Mouse (Mus musculus): ENCODE results near the gene Gm21985. TPM values are rescaled to one million over a fixed set of nuclear protein-coding genes. Genes with fewer than 3 reads are reported as not detected.
A peak's percentile ranks its signal among the peaks of the same experiment; 100 is the strongest.

Gm21985 gene
- not detected in 2 replicates for polyA plus RNA-seq (2012)

DNA sequence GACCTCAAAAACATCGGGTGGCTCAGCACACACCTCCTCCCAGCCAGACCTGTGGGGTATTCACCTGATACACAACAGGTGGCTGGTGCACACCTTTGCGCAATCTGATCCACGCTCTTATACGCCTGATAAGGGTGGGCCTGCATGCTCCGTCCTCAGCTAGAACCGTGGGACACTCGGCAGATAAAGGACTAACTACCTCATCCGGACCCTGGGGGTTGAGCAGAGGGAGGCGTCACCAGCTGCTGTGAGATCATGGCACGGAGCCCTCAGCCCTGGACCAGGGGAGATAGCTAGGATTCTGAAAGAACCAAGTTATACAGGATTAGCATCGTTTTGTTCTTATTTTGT lies at the start of gene Gm21985:
TSS of gene Gm21985 (plus strand) at position 73 of the 351 bp plus-strand sequence.
- Histone ChIP-seq H3K4me3 (replicated peaks) (peak within 1 kb of the TSS; percentile 100), H3K27me3 (ENCODE audit: control insufficient read depth) (no peaks in the 10 kb centered on the region), H3K9me3 (ENCODE audit: control insufficient read depth, low read length) (no peaks in the 10 kb centered on the region), H3K36me3 (ENCODE audit: control insufficient read depth) (peaks cover 13% of the 10 kb centered on the region), H3K4me1 (ENCODE audit: control insufficient read depth) (peaks cover 76% of the 10 kb centered on the region)
- TF ChIP-seq GATA1 (IDR thresholded peaks at IDR 0.05; ENCODE audit: low read length) (peak; percentile 67), TAL1 (IDR thresholded peaks at IDR 0.05; ENCODE audit: low read length) (no peak)

DNA sequence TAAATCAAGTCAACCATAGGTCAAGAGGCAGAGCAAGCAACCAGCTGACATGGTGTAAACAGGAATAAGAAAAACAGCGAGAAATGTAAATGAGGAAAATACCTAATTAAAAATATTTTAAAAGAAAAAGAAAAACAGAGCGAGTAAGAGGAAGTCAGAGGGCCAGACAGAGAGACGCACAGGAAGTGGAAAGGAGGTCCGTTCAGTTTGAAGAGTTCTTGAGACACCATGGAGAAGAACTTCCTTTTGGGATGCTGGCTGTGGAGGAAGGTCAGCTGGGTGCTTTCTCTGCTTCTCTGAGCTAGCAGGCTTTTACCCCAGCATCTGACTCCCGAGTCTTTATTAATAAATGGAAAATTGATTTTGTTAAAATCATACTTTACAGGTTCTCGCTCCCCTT lies 48.5 kb upstream of the Gm21985 start:
- TF ChIP-seq TAL1 (IDR thresholded peaks at IDR 0.05; ENCODE audit: low read length): no peak
- no peak for TF ChIP-seq GATA1 (IDR thresholded peaks at IDR 0.05; ENCODE audit: low read length)
- Histone ChIP-seq H3K36me3 (ENCODE audit: control insufficient read depth) (no peaks in the 10 kb centered on the region), H3K4me3 (replicated peaks) (no peak overlapping the region), H3K9me3 (ENCODE audit: control insufficient read depth, low read length) (no peaks in the 10 kb centered on the region), H3K27me3 (ENCODE audit: control insufficient read depth) (no peaks in the 10 kb centered on the region), H3K4me1 (ENCODE audit: control insufficient read depth) (no peaks in the 10 kb centered on the region)

DNA sequence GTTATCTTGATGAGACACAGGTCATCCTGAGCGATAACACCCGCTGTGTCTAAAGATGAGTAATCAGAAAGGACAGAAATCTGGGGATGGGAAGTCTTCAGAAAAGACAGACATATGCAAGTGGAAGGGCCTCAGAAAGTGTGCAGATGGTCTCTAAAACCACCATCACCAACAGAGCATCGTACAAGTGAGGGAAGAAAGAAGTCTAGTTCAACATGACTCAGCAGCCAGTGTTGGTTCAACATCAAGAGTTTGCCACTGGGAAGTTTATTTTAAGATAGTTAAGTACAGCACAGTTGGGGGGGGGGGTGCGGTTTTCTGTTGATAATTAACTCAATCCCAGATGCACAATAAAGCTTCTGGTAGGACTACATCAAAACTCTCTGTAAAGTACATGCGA lies 45.2 kb upstream of the Gm21985 start:
- no peaks in the 10 kb centered on the region for H3K27me3 ChIP-seq (ENCODE audit: control insufficient read depth)
- H3K36me3 ChIP-seq (ENCODE audit: control insufficient read depth): no peaks in the 10 kb centered on the region
- no peaks in the 10 kb centered on the region for H3K9me3 ChIP-seq (ENCODE audit: control insufficient read depth, low read length)
- TF ChIP-seq TAL1 (IDR thresholded peaks at IDR 0.05; ENCODE audit: low read length) (no peak), GATA1 (IDR thresholded peaks at IDR 0.05; ENCODE audit: low read length) (no peak)
- no peaks in the 10 kb centered on the region for H3K4me1 ChIP-seq (ENCODE audit: control insufficient read depth)
- H3K4me3 ChIP-seq (replicated peaks): no peak overlapping the region

- TF ChIP-seq GATA1 (IDR thresholded peaks at IDR 0.05; ENCODE audit: low read length): no peak
- TF ChIP-seq TAL1 (IDR thresholded peaks at IDR 0.05; ENCODE audit: low read length): no peak
- Histone ChIP-seq H3K4me3 (replicated peaks) (no peak overlapping the region), H3K27me3 (ENCODE audit: control insufficient read depth) (no peaks in the 10 kb centered on the region)
Measured at GRCm38 (mm10) chr2:112222607-112223006, 43.5 kb upstream of the Gm21985 start.

DNA sequence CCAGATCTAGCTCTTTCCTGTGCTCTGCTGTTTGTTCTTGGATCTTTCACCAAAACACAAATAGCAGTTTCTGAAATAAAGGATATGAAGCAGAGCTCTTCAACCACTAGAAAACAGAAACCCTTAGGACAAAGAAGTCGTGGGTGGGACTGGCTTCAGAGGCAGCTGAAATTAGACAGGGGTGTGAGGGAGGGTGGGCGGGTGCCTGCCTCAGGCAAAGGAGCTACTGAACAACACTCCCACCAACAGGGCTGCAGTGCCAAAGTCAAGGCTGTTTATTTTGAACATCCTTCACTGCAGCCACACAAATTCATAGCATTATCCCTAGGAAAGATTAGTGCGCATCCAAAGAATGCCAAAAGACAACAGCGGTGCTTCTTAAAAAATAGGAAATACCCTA lies 41.8 kb upstream of the Gm21985 start:
- Histone ChIP-seq H3K4me1 (ENCODE audit: control insufficient read depth) (no peaks in the 10 kb centered on the region), H3K4me3 (replicated peaks) (no peak overlapping the region), H3K36me3 (ENCODE audit: control insufficient read depth) (no peaks in the 10 kb centered on the region), H3K9me3 (ENCODE audit: control insufficient read depth, low read length) (no peaks in the 10 kb centered on the region), H3K27me3 (ENCODE audit: control insufficient read depth) (no peaks in the 10 kb centered on the region)
- TF ChIP-seq TAL1 (IDR thresholded peaks at IDR 0.05; ENCODE audit: low read length): no peak
- TF ChIP-seq GATA1 (IDR thresholded peaks at IDR 0.05; ENCODE audit: low read length): no peak

More at GRCm38 (mm10) chr2:112222607-112223006, 43.5 kb upstream of the Gm21985 start:
- no peaks in the 10 kb centered on the region for H3K36me3 ChIP-seq (ENCODE audit: control insufficient read depth)
- H3K9me3 ChIP-seq (ENCODE audit: control insufficient read depth, low read length): no peaks in the 10 kb centered on the region
- H3K4me1 ChIP-seq (ENCODE audit: control insufficient read depth): no peaks in the 10 kb centered on the region

- Histone ChIP-seq H3K4me1 (ENCODE audit: control insufficient read depth) (no peaks in the 10 kb centered on the region), H3K9me3 (ENCODE audit: control insufficient read depth, low read length) (no peaks in the 10 kb centered on the region), H3K36me3 (ENCODE audit: control insufficient read depth) (no peaks in the 10 kb centered on the region), H3K4me3 (replicated peaks) (no peak overlapping the region), H3K27me3 (ENCODE audit: control insufficient read depth) (no peaks in the 10 kb centered on the region)
- TF ChIP-seq TAL1 (IDR thresholded peaks at IDR 0.05; ENCODE audit: low read length) (no peak), GATA1 (IDR thresholded peaks at IDR 0.05; ENCODE audit: low read length) (no peak)
Measured at GRCm38 (mm10) chr2:112232623-112233022, 33.5 kb upstream of the Gm21985 start.

DNA sequence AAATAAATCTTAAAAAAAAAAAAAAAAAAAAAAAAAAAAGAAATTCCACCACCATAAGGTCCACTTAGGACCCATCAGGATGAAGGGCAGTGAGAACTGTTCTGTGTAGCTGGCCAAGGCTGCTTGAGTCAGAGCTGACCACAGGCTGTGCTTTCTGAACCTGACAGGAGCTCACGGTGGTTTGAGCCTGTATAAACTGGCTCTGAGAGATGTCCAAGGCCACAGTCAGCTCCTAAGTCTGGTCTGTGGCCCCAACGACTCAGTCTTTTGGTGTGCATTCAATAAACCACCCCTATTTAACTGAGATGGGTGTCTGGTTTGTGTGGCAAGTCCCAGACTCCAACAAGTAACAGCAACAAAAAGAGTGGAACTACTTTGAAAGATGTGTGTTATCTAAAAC lies 29.5 kb upstream of the Gm21985 start:
- Histone ChIP-seq H3K4me1 (ENCODE audit: control insufficient read depth) (peaks cover 23% of the 10 kb centered on the region), H3K36me3 (ENCODE audit: control insufficient read depth) (no peaks in the 10 kb centered on the region)
- no peak for TF ChIP-seq TAL1 (IDR thresholded peaks at IDR 0.05; ENCODE audit: low read length)
- TF ChIP-seq GATA1 (IDR thresholded peaks at IDR 0.05; ENCODE audit: low read length): no peak

DNA sequence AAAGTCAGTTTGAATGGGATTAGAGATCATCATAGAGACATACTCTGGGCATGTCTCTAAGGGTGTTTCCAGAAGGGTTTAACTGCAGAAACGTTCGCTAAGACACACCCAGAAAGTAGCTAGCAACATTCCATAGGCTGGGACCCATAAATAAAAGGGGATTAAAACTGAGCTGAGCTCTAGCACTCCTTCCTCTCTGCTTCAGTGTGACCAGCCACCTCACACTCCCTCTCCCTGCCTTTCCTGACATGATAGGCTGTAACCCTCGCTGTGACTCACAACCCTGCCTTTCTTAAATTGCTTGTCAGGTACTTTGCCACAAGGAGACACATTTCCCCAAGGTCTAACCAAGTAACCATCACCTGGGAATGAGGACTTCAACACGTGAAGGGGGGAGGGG lies 28.1 kb upstream of the Gm21985 start:
- Histone ChIP-seq H3K4me3 (replicated peaks) (no peak overlapping the region), H3K36me3 (ENCODE audit: control insufficient read depth) (no peaks in the 10 kb centered on the region), H3K4me1 (ENCODE audit: control insufficient read depth) (peaks cover 23% of the 10 kb centered on the region), H3K9me3 (ENCODE audit: control insufficient read depth, low read length) (no peaks in the 10 kb centered on the region), H3K27me3 (ENCODE audit: control insufficient read depth) (peaks cover 28% of the 10 kb centered on the region)
- TF ChIP-seq TAL1 (IDR thresholded peaks at IDR 0.05; ENCODE audit: low read length) (no peak), GATA1 (IDR thresholded peaks at IDR 0.05; ENCODE audit: low read length) (no peak)

More for the DNA sequence above, 29.5 kb upstream of the Gm21985 start:
- no peak overlapping the region for H3K4me3 ChIP-seq (replicated peaks)
- peaks cover 27% of the 10 kb centered on the region for H3K27me3 ChIP-seq (ENCODE audit: control insufficient read depth)
- H3K9me3 ChIP-seq (ENCODE audit: control insufficient read depth, low read length): no peaks in the 10 kb centered on the region

DNA sequence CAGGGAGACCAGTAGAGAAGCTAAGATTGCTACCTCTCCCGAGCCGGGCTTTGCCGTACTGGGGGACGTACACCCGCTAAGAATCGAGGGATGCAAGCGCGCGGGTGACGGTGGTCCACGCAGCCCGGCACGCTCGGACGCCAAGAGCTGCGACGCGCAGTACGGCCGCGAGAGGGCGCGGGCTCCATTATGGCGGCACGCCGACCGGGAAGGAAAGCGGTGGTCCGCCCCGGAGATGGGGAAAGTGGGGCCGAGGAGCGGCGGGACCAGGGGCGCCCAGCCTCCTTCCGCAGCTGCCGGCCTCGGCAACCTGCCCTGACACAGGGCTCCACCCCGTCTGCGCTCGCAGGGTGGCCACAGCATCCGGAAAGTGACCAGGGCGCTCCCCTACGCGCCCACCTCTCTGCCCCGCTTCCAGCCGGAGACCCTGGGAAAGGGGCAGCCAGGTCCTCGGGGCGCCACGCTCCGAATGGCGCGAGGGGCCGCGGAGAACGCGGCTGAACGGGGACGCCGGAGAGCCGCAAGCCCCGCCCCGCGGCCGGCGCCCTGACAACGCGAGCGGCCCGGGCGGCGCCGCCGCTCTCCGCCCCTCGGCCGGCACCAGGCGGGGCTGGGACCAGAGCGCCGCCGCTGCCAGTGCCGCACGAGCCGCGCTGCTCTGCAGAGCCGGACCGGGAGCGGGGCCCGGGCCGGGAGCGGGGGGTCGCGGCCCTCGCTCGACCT lies 26.7 kb upstream of the Gm21985 start, which contains the start of gene Lpcat4:
TSS of gene Lpcat4 (plus strand) at position 257 of the 723 bp plus-strand sequence.
- peaks cover 23% of the 10 kb centered on the region for H3K4me1 ChIP-seq (ENCODE audit: control insufficient read depth)
- H3K27me3 ChIP-seq (ENCODE audit: control insufficient read depth): peaks cover 28% of the 10 kb centered on the region
- H3K36me3 ChIP-seq (ENCODE audit: control insufficient read depth): no peaks in the 10 kb centered on the region
- no peak for TF ChIP-seq GATA1 (IDR thresholded peaks at IDR 0.05; ENCODE audit: low read length)
- TF ChIP-seq TAL1 (IDR thresholded peaks at IDR 0.05; ENCODE audit: low read length): no peak
- H3K9me3 ChIP-seq (ENCODE audit: control insufficient read depth, low read length): no peaks in the 10 kb centered on the region
- H3K4me3 ChIP-seq (replicated peaks): peak within 1 kb of the TSS; percentile 89
